24 mouse cellular contexts compared by ENCODE assay signal in the genomic region with DNA sequence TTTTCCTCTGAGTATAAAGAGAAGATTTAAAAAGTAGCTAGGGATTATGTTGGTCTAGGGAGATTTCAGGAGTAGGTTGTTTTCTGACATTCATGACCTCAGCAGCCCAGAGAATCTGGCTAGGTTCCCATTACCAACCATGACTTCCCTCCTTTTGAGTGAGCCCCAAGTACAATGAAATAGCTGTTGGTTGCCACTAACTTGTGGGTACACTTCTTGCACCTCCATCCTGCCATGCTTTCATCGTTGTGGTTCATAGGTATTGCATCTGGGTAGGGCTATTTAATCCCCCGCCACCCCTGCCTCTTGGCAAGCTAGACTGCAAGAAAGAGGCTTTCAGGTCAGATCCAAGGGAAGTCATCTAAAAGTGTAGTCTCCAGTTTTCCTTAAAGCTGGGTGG.
A peak's percentile ranks its signal among the peaks of the same experiment; 100 is the strongest.
DNase-seq lines count a peak whose midpoint lies in the region; ATAC-seq and TF ChIP-seq lines count a peak whose summit lies in the region.
"Had no signal": no experiment of that assay in that cellular context is flagged by ENCODE, and none has a peak within 500 bp of the region (broad histone marks: within the 10 kb centered on the region; RNA-seq: fewer than 3 reads in every experiment).

No protein-coding gene starts in this region.

- peak; percentile 12 for DNase-seq in brain, adult 2 months (ENCODE audit: low read depth, low spot score)
- peak; percentile 0 for DNase-seq in fibroblast of lung, adult 2 months (ENCODE audit: low read depth)
- no peak for DNase-seq in cerebellum, adult 8-10 months
- DNase-seq in layer of hippocampus, adult 2 months (ENCODE audit: low spot score in 2 of 2) = no peak
- DNase-seq in spleen, postnatal 36 days (ENCODE audit: low spot score in 2 of 2) = no peak
- DNase-seq: adrenal gland, postnatal 14 days; cerebellum, adult 11-12 months; cerebellum, adult 9-10 months; cerebellum, postnatal 14 days; forebrain, postnatal 0 days; gastrocnemius, postnatal 25 days; heart, adult 2 months; heart, postnatal 14 days; heart, postnatal 4 days had no signal

- H3K4me3 ChIP-seq in layer of hippocampus, adult 2 months = no peak overlapping the region
- H3K4me3 ChIP-seq: embryonic facial prominence, embryonic 12.5 days; embryonic facial prominence, embryonic 15.5 days; forebrain, embryonic 13.5 days; heart, adult 2 months; heart, embryonic 10.5 days; heart, embryonic 13.5 days; hindbrain, embryonic 12.5 days; hindbrain, embryonic 15.5 days had no signal

- no peak for TF ChIP-seq CTCF in layer of hippocampus, adult 2 months (conservative IDR thresholded peaks at IDR 0.05)

- H3K27ac ChIP-seq in layer of hippocampus, adult 2 months = no peak overlapping the region
- H3K27ac ChIP-seq: embryonic facial prominence, embryonic 12.5 days; embryonic facial prominence, embryonic 15.5 days; heart, adult 2 months; heart, embryonic 10.5 days; heart, embryonic 13.5 days; hindbrain, embryonic 12.5 days; hindbrain, embryonic 15.5 days had no signal

- ATAC-seq in megakaryocyte, adult 5-6 weeks (ENCODE audit: poor library complexity, severe bottlenecking) = peak; percentile 59
- ATAC-seq: forebrain, embryonic 13.5 days; forebrain, postnatal 0 days; intestine, postnatal 0 days; Patski had no signal

Comparison
In these comparisons a context has a peak if more than half of its experiments do, and no peak if none do; other contexts are left out.
1. DNase-seq: peak in brain, adult 2 months (single experiment) and fibroblast of lung, adult 2 months (single experiment); none in cerebellum, adult 8-10 months (single experiment), layer of hippocampus, adult 2 months (0 of 2) and spleen, postnatal 36 days (0 of 2).